Mouse (Mus musculus): ENCODE results near the gene Sfr1. TPM values are rescaled to one million over a fixed set of nuclear protein-coding genes. Genes with fewer than 3 reads are reported as not detected.

Gene Sfr1
- polyA plus RNA-seq, 1 experiment, result 60.1 TPM

DNA sequence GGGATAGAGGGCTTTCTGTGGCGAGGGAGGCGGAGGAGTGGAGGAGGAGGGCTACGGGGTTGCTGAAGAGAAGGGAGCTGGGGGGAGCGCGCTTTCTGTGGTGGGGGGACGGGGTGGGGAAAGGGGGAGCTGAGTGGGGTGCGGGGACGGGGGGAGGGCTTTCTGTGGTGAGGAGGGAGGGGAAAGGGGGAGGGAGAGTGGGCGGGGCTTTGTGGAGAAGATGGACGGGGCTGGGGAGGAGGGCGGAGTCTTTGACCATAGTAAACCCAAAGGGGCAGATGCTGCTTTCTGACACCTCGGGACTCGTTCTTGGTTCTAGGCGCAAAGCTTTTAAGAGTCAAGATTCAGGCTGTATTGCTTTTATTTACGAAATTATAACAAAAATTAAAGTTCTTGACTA, 449 bp downstream of the Sfr1 start:
- DNase-seq, result no peak
- no peak for TF ChIP-seq POLR2A (IDR thresholded peaks at IDR 0.05; ENCODE audit: control insufficient read depth, extremely low read depth, insufficient read depth, low read length, poor library complexity)
- TF ChIP-seq CTCF (IDR thresholded peaks at IDR 0.05; ENCODE audit: borderline replicate concordance, control insufficient read depth, extremely low read depth, insufficient read depth, low read length, poor library complexity), result no peak
- H3K36me3 ChIP-seq (ENCODE audit: control insufficient read depth, insufficient read depth, low read length), result peaks cover 35% of the 10 kb centered on the region
- 4% methylated on average over 14 of the region's 15 CpGs for WGBS
- H3K27me3 ChIP-seq (ENCODE audit: control insufficient read depth, insufficient read depth, low read length), result no peaks in the 10 kb centered on the region
- 0 out of 2 replicates have a peak, but pooled peaks cover 2% of the 10 kb centered on the region for H3K4me1 ChIP-seq (replicated peaks; ENCODE audit: control insufficient read depth, insufficient read depth, low read length)
- peak overlapping the region; percentile 79 for H3K27ac ChIP-seq (ENCODE audit: control insufficient read depth, insufficient read depth, low read length)
- peak overlapping the region; percentile 94 for H3K4me3 ChIP-seq (ENCODE audit: control insufficient read depth, insufficient read depth, low read length)

DNA sequence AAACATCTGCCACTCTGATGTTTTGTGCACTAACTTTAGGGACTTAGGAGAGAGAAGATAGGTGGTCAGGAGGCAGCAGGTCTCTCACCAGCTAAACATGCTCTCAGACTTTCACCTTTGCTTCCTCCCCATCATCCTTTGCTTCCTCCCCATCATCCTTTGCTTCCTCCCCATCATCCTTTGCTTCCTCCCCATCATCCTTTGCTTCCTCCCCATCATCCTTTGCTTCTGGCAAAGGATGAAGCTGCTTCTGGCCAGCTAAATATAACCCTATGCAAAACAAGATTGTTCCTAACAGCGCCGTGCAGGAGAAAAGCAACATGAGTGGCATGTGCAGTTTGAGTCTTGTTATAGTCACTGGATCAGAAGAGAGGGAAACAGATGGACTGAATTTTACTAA, 15.6 kb downstream of the Sfr1 start:
- 99% methylated on average over 2 of the region's 2 CpGs for WGBS
- TF ChIP-seq POLR2A (IDR thresholded peaks at IDR 0.05; ENCODE audit: control insufficient read depth, extremely low read depth, insufficient read depth, low read length, poor library complexity), result no peak
- TF ChIP-seq CTCF (IDR thresholded peaks at IDR 0.05; ENCODE audit: borderline replicate concordance, control insufficient read depth, extremely low read depth, insufficient read depth, low read length, poor library complexity), result no peak

DNA sequence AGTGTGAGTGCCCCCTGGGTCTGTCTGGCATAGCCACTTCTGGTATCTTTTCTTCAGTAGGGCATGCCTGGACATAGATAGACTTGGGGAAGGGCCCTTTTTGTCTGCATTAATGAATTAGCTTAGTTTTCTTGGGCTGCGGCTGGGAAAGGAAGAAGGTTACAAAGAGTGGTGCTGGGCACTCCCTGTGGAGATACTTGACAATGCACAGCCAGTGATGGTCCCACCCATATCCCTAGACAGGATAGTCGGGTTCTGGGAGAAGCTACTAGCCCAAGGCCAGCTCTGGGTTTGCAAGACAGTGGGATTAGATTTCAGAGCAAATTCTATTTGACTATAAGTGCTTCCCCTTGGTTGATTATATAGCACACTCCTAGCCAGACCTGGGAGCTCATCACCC, 17.5 kb downstream of the Sfr1 start:
- no peak for DNase-seq
- Histone ChIP-seq H3K36me3 (ENCODE audit: control insufficient read depth, insufficient read depth, low read length) (no peaks in the 10 kb centered on the region), H3K4me3 (ENCODE audit: control insufficient read depth, insufficient read depth, low read length) (no peak overlapping the region), H3K27ac (ENCODE audit: control insufficient read depth, insufficient read depth, low read length) (no peak overlapping the region), H3K27me3 (ENCODE audit: control insufficient read depth, insufficient read depth, low read length) (no peaks in the 10 kb centered on the region), H3K4me1 (replicated peaks; ENCODE audit: control insufficient read depth, insufficient read depth, low read length) (no peaks in the 10 kb centered on the region)
- WGBS, result 96% methylated on average over 2 of the region's 2 CpGs
- TF ChIP-seq CTCF (IDR thresholded peaks at IDR 0.05; ENCODE audit: borderline replicate concordance, control insufficient read depth, extremely low read depth, insufficient read depth, low read length, poor library complexity), result no peak
- no peak for TF ChIP-seq POLR2A (IDR thresholded peaks at IDR 0.05; ENCODE audit: control insufficient read depth, extremely low read depth, insufficient read depth, low read length, poor library complexity)

More for the DNA sequence above, 15.6 kb downstream of the Sfr1 start:
- no peak overlapping the region for H3K4me3 ChIP-seq (ENCODE audit: control insufficient read depth, insufficient read depth, low read length)
- no peaks in the 10 kb centered on the region for H3K27me3 ChIP-seq (ENCODE audit: control insufficient read depth, insufficient read depth, low read length)
- H3K36me3 ChIP-seq (ENCODE audit: control insufficient read depth, insufficient read depth, low read length), result no peaks in the 10 kb centered on the region
- DNase-seq, result no peak
- no peak overlapping the region for H3K27ac ChIP-seq (ENCODE audit: control insufficient read depth, insufficient read depth, low read length)
- no peaks in the 10 kb centered on the region for H3K4me1 ChIP-seq (replicated peaks; ENCODE audit: control insufficient read depth, insufficient read depth, low read length)

DNA sequence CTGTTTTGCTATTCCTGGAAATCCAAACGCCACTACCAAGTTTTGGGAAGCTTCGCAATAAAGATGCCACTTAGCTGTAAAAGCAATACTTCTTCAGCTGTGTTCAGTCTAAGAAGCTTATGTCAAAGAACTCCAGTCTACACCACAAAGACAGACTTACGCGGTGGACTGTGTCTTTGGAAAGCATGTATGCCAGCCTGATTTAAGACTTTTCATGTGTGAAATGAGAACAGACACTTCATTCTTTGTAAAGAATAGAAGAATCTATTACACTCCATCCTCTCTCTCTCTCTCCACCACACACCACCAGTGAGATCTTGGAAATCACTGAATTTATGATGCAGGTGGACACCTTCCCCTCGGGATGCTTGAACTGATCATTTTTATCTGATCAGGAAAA, 18.9 kb downstream of the Sfr1 start:
- no peak for DNase-seq
- Histone ChIP-seq H3K27ac (ENCODE audit: control insufficient read depth, insufficient read depth, low read length) (no peak overlapping the region), H3K36me3 (ENCODE audit: control insufficient read depth, insufficient read depth, low read length) (no peaks in the 10 kb centered on the region), H3K4me1 (replicated peaks; ENCODE audit: control insufficient read depth, insufficient read depth, low read length) (no peaks in the 10 kb centered on the region; the same call in 1 of the 2 replicates), H3K4me3 (ENCODE audit: control insufficient read depth, insufficient read depth, low read length) (no peak overlapping the region), H3K27me3 (ENCODE audit: control insufficient read depth, insufficient read depth, low read length) (no peaks in the 10 kb centered on the region)
- 92% methylated on average over 5 of the region's 5 CpGs for WGBS
- TF ChIP-seq CTCF (IDR thresholded peaks at IDR 0.05; ENCODE audit: borderline replicate concordance, control insufficient read depth, extremely low read depth, insufficient read depth, low read length, poor library complexity) (no peak), POLR2A (IDR thresholded peaks at IDR 0.05; ENCODE audit: control insufficient read depth, extremely low read depth, insufficient read depth, low read length, poor library complexity) (no peak)

DNA sequence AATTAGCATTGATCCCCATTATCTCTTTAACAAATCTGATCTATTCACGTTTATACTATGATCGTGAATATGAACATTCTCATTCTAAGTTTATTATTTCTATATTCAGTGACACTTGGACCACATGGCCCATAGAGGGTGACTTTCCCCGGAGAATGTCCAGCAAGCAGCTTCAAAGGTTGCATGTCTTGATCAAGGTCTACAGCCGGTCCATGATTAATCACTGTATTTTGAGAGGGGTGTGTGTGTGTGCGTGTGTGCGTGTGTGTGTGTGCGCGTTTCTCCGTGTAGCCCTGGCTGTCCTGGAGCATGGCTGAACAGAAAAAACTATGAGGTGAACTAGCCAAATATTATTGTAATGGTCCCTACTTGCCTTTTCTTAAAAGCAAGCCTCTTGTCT, 21.0 kb downstream of the Sfr1 start:
- no peaks in the 10 kb centered on the region for H3K27me3 ChIP-seq (ENCODE audit: control insufficient read depth, insufficient read depth, low read length)
- WGBS, result 93% methylated on average over 9 of the region's 9 CpGs
- no peak for DNase-seq
- no peaks in the 10 kb centered on the region; the same call in 1 of the 2 replicates for H3K4me1 ChIP-seq (replicated peaks; ENCODE audit: control insufficient read depth, insufficient read depth, low read length)
- no peaks in the 10 kb centered on the region for H3K36me3 ChIP-seq (ENCODE audit: control insufficient read depth, insufficient read depth, low read length)
- H3K4me3 ChIP-seq (ENCODE audit: control insufficient read depth, insufficient read depth, low read length), result no peak overlapping the region
- TF ChIP-seq CTCF (IDR thresholded peaks at IDR 0.05; ENCODE audit: borderline replicate concordance, control insufficient read depth, extremely low read depth, insufficient read depth, low read length, poor library complexity) (no peak), POLR2A (IDR thresholded peaks at IDR 0.05; ENCODE audit: control insufficient read depth, extremely low read depth, insufficient read depth, low read length, poor library complexity) (no peak)
- H3K27ac ChIP-seq (ENCODE audit: control insufficient read depth, insufficient read depth, low read length), result no peak overlapping the region

DNA sequence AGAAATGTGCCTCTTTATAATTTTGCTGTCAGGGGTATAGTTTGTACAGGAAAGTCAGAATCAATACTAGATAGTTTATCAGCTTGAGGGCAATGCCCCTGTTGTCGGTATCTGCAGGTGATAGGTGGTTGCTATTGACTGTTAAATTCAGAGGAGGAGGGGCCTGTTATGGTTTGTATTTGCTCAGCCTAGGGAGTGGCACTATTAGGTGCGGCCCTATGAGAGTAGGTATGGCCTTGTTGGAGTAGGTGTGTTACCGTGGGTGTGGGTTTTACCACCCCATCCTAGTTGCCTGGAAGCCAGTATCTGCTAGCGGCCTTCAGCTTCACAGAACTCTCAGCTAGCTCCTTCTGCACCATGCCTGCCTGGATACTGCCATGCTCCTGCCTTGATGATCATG, 22.4 kb downstream of the Sfr1 start:
- H3K27ac ChIP-seq (ENCODE audit: control insufficient read depth, insufficient read depth, low read length), result no peak overlapping the region
- TF ChIP-seq POLR2A (IDR thresholded peaks at IDR 0.05; ENCODE audit: control insufficient read depth, extremely low read depth, insufficient read depth, low read length, poor library complexity) (no peak), CTCF (IDR thresholded peaks at IDR 0.05; ENCODE audit: borderline replicate concordance, control insufficient read depth, extremely low read depth, insufficient read depth, low read length, poor library complexity) (no peak)

DNA sequence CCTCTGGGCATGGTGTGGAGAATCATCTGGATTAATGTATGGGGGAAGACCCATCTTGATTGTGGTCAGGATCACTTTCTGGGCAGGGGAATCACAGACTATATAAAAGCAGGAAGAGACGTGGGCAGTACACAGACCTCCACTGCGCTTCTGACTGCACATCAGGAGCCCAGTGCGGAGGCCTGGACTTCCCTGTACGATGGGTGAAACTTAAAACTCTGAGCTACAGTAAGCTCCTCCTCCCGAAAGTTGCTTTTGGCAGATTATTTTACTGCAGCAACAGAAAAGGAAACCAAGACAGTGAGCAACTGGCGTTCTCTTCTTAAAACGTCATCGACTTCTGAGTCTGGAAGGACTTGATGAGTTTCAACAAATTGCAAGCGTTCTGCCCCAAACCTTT, 23.4 kb downstream of the Sfr1 start:
- Histone ChIP-seq H3K36me3 (ENCODE audit: control insufficient read depth, insufficient read depth, low read length) (no peaks in the 10 kb centered on the region), H3K27ac (ENCODE audit: control insufficient read depth, insufficient read depth, low read length) (no peak overlapping the region), H3K27me3 (ENCODE audit: control insufficient read depth, insufficient read depth, low read length) (no peaks in the 10 kb centered on the region), H3K4me1 (replicated peaks; ENCODE audit: control insufficient read depth, insufficient read depth, low read length) (no peaks in the 10 kb centered on the region; the same call in 1 of the 2 replicates), H3K4me3 (ENCODE audit: control insufficient read depth, insufficient read depth, low read length) (no peak overlapping the region)
- no peak for DNase-seq
- WGBS, result 34% methylated on average over 9 of the region's 9 CpGs
- TF ChIP-seq POLR2A (IDR thresholded peaks at IDR 0.05; ENCODE audit: control insufficient read depth, extremely low read depth, insufficient read depth, low read length, poor library complexity), result no peak
- no peak for TF ChIP-seq CTCF (IDR thresholded peaks at IDR 0.05; ENCODE audit: borderline replicate concordance, control insufficient read depth, extremely low read depth, insufficient read depth, low read length, poor library complexity)

More for the DNA sequence above, 22.4 kb downstream of the Sfr1 start:
- H3K4me1 ChIP-seq (replicated peaks; ENCODE audit: control insufficient read depth, insufficient read depth, low read length), result no peaks in the 10 kb centered on the region; the same call in 1 of the 2 replicates
- no peak for DNase-seq
- H3K4me3 ChIP-seq (ENCODE audit: control insufficient read depth, insufficient read depth, low read length), result no peak overlapping the region
- H3K36me3 ChIP-seq (ENCODE audit: control insufficient read depth, insufficient read depth, low read length), result no peaks in the 10 kb centered on the region
- no peaks in the 10 kb centered on the region for H3K27me3 ChIP-seq (ENCODE audit: control insufficient read depth, insufficient read depth, low read length)
- WGBS, result 92% methylated on average over 4 of the region's 4 CpGs

Measured in thymus, adult 2 months (tissue).